Mouse (Mus musculus) intestine, embryonic 14.5 days (tissue): ENCODE data around the gene Bsph1. TPM values are rescaled to one million over a fixed set of nuclear protein-coding genes. Genes with fewer than 3 reads are reported as not detected.
"Not testable (repeated sequence)": the region's sequence is repeated elsewhere in the genome, so short reads cannot be mapped to it uniquely, and the experiment has no call there.

Source experiments
- ATAC-seq: fragments of 200-750 bp; cut with Nextera tagmentation; replicated peaks from 2 replicates; pipeline ENCODE4 v1.8.0; 2017; ENCODE audit warnings: low read depth, moderate number of reproducible peaks, moderate TSS enrichment, moderate library complexity; ENCODE audit not compliant: low FRiP score, low TSS enrichment
- DNase-seq: peaks from one replicate; pipeline ENCODE4 v3.0.0-alpha.2; 2018; ENCODE audit warnings: low spot score
- H3K27ac ChIP-seq: fragments of 300-500 bp; sonication (generic); 2 replicates; pipeline ENCODE4 v1.5.1; 2014; ENCODE audit warnings: low read depth, mild to moderate bottlenecking, control low read depth
- H3K27me3 ChIP-seq: fragments of 300-500 bp; sonication (generic); replicated peaks from 2 replicates; pipeline ENCODE4 v1.6.1; 2014; ENCODE audit warnings: low read length, control low read depth; ENCODE audit not compliant: control insufficient read depth, insufficient read depth
- H3K36me3 ChIP-seq: fragments of 300-500 bp; sonication (generic); 2 replicates; pipeline ENCODE4 v1.6.1; 2014; ENCODE audit warnings: low read length, control low read depth; ENCODE audit not compliant: control insufficient read depth, insufficient read depth
- H3K4me1 ChIP-seq: fragments of 300-500 bp; sonication (generic); replicated peaks from 2 replicates; pipeline ENCODE4 v1.6.1; 2014; ENCODE audit warnings: low read length, control low read depth, mixed read lengths; ENCODE audit not compliant: control insufficient read depth, insufficient read depth
- H3K4me2 ChIP-seq: fragments of 300-500 bp; sonication (generic); 2 replicates; pipeline ENCODE4 v1.6.1; 2014; ENCODE audit warnings: low read length
- H3K4me3 ChIP-seq: fragments of 300-500 bp; sonication (generic); 2 replicates; pipeline ENCODE4 v1.5.1; 2014; ENCODE audit warnings: low read depth, low read length, control low read depth, mixed read lengths
- H3K9ac ChIP-seq: fragments of 300-500 bp; sonication (generic); 2 replicates; pipeline ENCODE4 v1.6.1; 2014; ENCODE audit warnings: mild to moderate bottlenecking, low read length
- H3K9me3 ChIP-seq: fragments of 300-500 bp; sonication (generic); 2 replicates; pipeline ENCODE4 v1.6.1; 2016; ENCODE audit warnings: low read length, control low read depth; ENCODE audit not compliant: control insufficient read depth
- WGBS: fragments of 180-500 bp; shearing (Covaris S2); extraction: QIAGEN DNeasy Blood & Tissue Kit; methylation state at CpG from one replicate; pipeline ENCODE4 v1.1.7; 2014; 5-methylcytosine and 5-hydroxymethylcytosine counted together
- polyA plus RNA-seq: library from polyadenylated mRNA; unstranded; fragments of >200 nt; fragmentation: Nextera tagmentation; extraction: Ambion mirVana; gene quantifications from 2 replicates; pipeline ENCODE4 v1.2.1, GENCODE M21; 2014

Gene Bsph1
- polyA plus RNA-seq: not detected in 2 replicates

- H3K4me2 ChIP-seq, DNase-seq, H3K27me3 ChIP-seq, H3K36me3 ChIP-seq, ATAC-seq, H3K9ac ChIP-seq, H3K27ac ChIP-seq, H3K9me3 ChIP-seq, H3K4me1 ChIP-seq, H3K4me3 ChIP-seq: not testable (repeated sequence)
- WGBS: 57% methylated on average over 1 of the region's 1 CpGs
These were observed at the start of gene Bsph1 for GRCm38 (mm10) chr7:13450541-13450940. Bsph1 (plus strand) TSS chr7:13450841.

- H3K9ac ChIP-seq: no peak overlapping the region
- H3K4me2 ChIP-seq: no peak overlapping the region
- ATAC-seq: no peak
- no peaks in the 10 kb centered on the region for H3K36me3 ChIP-seq
- no peak overlapping the region for H3K27ac ChIP-seq
- H3K9me3 ChIP-seq: no peaks in the 10 kb centered on the region
- DNase-seq: no peak
- no peak overlapping the region for H3K4me3 ChIP-seq
- no peaks in the 10 kb centered on the region for H3K4me1 ChIP-seq
- 52% methylated on average over 1 of the region's 1 CpGs for WGBS
- H3K27me3 ChIP-seq: no peaks in the 10 kb centered on the region
These were observed 60.9 kb downstream of the Bsph1 start for GRCm38 (mm10) chr7:13511539-13511938.

Other genes with a start within 250 kb of the Bsph1 start
- gene Vmn1r89, start 237.8 kb upstream of the Bsph1 start, polyA plus RNA-seq: not detected in 2 replicates
- gene Lig1, start 173.6 kb upstream of the Bsph1 start, polyA plus RNA-seq: 110 and 115 TPM in 2 replicates
- 4.7 and 6.0 TPM in 2 replicates for gene Zswim9, start 172.1 kb upstream of the Bsph1 start, polyA plus RNA-seq
- gene Pla2g4c, start 126.2 kb upstream of the Bsph1 start, polyA plus RNA-seq: 0.97 and 1.0 TPM in 2 replicates
- not detected in 2 replicates for gene Cabp5, start 52.7 kb upstream of the Bsph1 start, polyA plus RNA-seq
- not detected in 2 replicates for gene Bsph2, start 120.2 kb downstream of the Bsph1 start, polyA plus RNA-seq
- gene Sult2a5, start 173.1 kb downstream of the Bsph1 start, polyA plus RNA-seq: not detected in 2 replicates